Mouse (Mus musculus) yolk sac, embryonic 10.5 days (tissue): ENCODE results near the gene Igfn1.

Experiments used
- DNase-seq: peaks from one replicate; pipeline ENCODE4 v3.0.0-alpha.2; 2017; ENCODE audit warnings: low spot score

Igfn1 gene

GRCm38 (mm10) chr1:136006292-136006748, at the start of gene Igfn1:
Igfn1 (minus strand) TSS chr1:136006342.
- DNase-seq, result no peak

- no peak for DNase-seq
Measured at GRCm38 (mm10) chr1:136055771-136056170, 49.6 kb upstream of the Igfn1 start.

- no peak for DNase-seq
Measured at GRCm38 (mm10) chr1:136052547-136052946, 46.4 kb upstream of the Igfn1 start, which contains the start of gene Cacna1s. Cacna1s (plus strand) TSS chr1:136052750.

GRCm38 (mm10) chr1:136051465-136051864, 45.3 kb upstream of the Igfn1 start:
- peak; percentile 76 for DNase-seq

- DNase-seq, result no peak
Measured at GRCm38 (mm10) chr1:136051013-136051315, 44.8 kb upstream of the Igfn1 start.

GRCm38 (mm10) chr1:136050312-136051012, 44.3 kb upstream of the Igfn1 start, which contains the start of gene Ascl5:
Ascl5 (plus strand) TSS chr1:136050804.
- no peak for DNase-seq

- DNase-seq, result no peak
Measured at GRCm38 (mm10) chr1:136047894-136048293, 41.8 kb upstream of the Igfn1 start.

- no peak for DNase-seq
Measured at GRCm38 (mm10) chr1:136047432-136047831, 41.3 kb upstream of the Igfn1 start.

GRCm38 (mm10) chr1:136045774-136046173, 39.6 kb upstream of the Igfn1 start:
- DNase-seq, result no peak

- DNase-seq, result no peak
Measured at GRCm38 (mm10) chr1:136040874-136041273, 34.7 kb upstream of the Igfn1 start.

GRCm38 (mm10) chr1:136040452-136040851, 34.3 kb upstream of the Igfn1 start:
- DNase-seq, result no peak

- no peak for DNase-seq
Measured at GRCm38 (mm10) chr1:136038746-136039538, 32.8 kb upstream of the Igfn1 start.

- no peak for DNase-seq
Measured at GRCm38 (mm10) chr1:136032961-136033360, 26.8 kb upstream of the Igfn1 start.

- no peak for DNase-seq
Measured at GRCm38 (mm10) chr1:136031697-136032096, 25.6 kb upstream of the Igfn1 start.

GRCm38 (mm10) chr1:136030201-136030600, 24.1 kb upstream of the Igfn1 start:
- no peak for DNase-seq

- DNase-seq, result peak; percentile 73
Measured at GRCm38 (mm10) chr1:136018390-136019189, 12.4 kb upstream of the Igfn1 start.

- peak; percentile 95 for DNase-seq
Measured at GRCm38 (mm10) chr1:136017907-136018313, 11.8 kb upstream of the Igfn1 start.

- peak; percentile 18 for DNase-seq
Measured at GRCm38 (mm10) chr1:136017307-136017706, 11.2 kb upstream of the Igfn1 start.

- DNase-seq, result no peak
Measured at GRCm38 (mm10) chr1:136014796-136015502, 8.8 kb upstream of the Igfn1 start.

GRCm38 (mm10) chr1:136013513-136013912, 7.4 kb upstream of the Igfn1 start:
- DNase-seq, result no peak

GRCm38 (mm10) chr1:136010247-136010646, 4.1 kb upstream of the Igfn1 start:
- DNase-seq, result no peak

GRCm38 (mm10) chr1:136008159-136008533, 2.0 kb upstream of the Igfn1 start:
- no peak for DNase-seq
